Mouse (Mus musculus) retina, postnatal 1 day (tissue): Measurements from ENCODE around the gene Slc25a17.

Experiments
- DNase-seq: peaks from one replicate; pipeline ENCODE4 v3.0.0-alpha.2; 2012

Slc25a17 gene

GRCm38 (mm10) chr15:81360345-81361021 is at the start of gene Slc25a17:
Gene Slc25a17, minus strand, starts transcription at chr15:81360812.
- DNase-seq, result peak; percentile 98

DNA sequence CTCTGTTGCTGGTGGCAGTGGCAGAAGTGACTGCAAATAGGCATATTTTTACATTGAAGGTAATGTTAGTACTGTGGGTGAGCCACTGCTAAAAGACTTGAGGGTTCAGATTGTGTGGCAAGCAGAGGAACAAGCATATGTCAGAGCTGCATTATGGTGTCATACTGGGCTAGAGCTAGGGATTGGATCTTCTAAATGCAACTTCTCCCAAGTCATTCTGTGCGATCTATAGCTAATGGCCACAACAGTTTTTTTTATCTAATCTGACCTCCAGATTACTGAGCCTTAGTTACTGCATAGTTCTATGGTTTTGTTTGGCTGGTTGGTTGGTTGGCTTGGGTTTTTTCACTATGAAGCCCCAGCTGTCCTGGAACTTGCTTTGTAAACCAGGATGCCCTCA is 47.6 kb upstream of the Slc25a17 start, which contains the start of gene Dnajb7:
Gene Dnajb7 (minus strand): TSS at position 101 of the 400 bp plus-strand sequence.
- no peak for DNase-seq

DNA sequence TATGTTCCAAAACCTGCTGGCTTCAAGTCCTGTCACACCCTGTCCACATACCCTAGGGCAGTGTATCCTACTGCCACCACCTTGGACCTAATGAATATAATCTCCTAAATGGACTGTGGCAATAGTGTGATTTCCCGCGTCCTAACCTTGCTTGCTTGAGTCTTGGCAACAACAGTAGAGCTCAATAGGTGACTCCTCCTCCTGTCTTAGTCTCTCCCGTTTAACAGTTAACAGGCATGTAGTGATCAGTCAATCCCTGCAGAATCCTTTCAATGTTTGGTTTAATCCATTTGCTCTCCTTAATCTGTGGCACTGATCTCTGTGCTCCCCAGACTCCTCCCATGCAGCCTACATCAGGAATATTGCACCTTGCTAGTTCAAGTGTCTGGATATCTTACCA is 44.4 kb upstream of the Slc25a17 start:
- peak; percentile 32 for DNase-seq

GRCm38 (mm10) chr15:81399638-81400315 is 39.2 kb upstream of the Slc25a17 start, which contains the start of the genes St13 and Xpnpep3:
Gene St13, minus strand, starts transcription at chr15:81400077.
Gene Xpnpep3, plus strand, starts transcription at chr15:81400138.
- DNase-seq, result peak; percentile 98

- no peak for DNase-seq
Measured at GRCm38 (mm10) chr15:81399297-81399637, 38.7 kb upstream of the Slc25a17 start.

DNA sequence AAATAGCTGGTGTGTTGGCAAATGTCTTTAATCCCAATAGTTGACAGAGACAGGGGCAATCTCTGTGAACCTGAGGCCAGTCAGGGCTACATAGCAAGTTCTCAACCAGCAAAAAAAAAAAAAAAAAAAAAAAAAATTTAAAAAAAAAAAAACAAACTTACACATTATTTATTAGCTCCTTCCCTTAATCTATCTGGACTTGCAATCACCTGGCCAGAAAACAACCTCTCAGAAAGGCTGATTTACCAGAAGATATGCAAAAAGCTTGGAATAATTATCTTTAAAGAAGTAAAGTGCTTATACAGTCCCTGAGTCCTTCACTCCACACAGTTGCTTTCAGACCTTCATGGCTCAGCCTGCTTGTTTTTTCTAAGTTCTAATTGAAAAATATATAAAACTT is 37.6 kb upstream of the Slc25a17 start:
- no peak for DNase-seq

- DNase-seq, result no peak
Measured at GRCm38 (mm10) chr15:81394211-81394915, 33.8 kb upstream of the Slc25a17 start.

GRCm38 (mm10) chr15:81392997-81393396 is 32.4 kb upstream of the Slc25a17 start:
- DNase-seq, result no peak

GRCm38 (mm10) chr15:81386327-81386726 is 25.7 kb upstream of the Slc25a17 start:
- no peak for DNase-seq

GRCm38 (mm10) chr15:81378845-81379244 is 18.2 kb upstream of the Slc25a17 start:
- DNase-seq, result no peak

DNA sequence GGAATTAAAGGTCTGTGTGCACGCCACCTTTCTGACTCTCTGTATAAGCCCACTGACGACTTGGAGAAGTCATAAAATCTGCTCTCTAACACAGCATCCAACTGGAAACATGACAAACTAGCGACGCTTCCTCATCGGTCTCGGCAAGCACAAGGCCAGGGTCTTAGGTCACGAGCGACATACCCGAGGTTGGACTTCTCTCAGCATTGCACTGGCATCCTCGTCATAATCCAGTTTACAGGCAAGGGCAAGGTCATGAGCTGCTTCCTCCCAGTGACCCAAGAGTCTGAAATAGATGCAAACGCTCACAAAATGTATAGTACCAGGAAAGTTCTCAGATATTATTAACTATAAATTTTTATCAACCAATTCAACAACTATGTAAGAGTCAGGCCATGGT is 14.0 kb upstream of the Slc25a17 start:
- DNase-seq, result no peak

GRCm38 (mm10) chr15:81370356-81370755 is 9.7 kb upstream of the Slc25a17 start:
- peak; percentile 6 for DNase-seq

GRCm38 (mm10) chr15:81368601-81369000 is 8.0 kb upstream of the Slc25a17 start:
- DNase-seq, result no peak

DNA sequence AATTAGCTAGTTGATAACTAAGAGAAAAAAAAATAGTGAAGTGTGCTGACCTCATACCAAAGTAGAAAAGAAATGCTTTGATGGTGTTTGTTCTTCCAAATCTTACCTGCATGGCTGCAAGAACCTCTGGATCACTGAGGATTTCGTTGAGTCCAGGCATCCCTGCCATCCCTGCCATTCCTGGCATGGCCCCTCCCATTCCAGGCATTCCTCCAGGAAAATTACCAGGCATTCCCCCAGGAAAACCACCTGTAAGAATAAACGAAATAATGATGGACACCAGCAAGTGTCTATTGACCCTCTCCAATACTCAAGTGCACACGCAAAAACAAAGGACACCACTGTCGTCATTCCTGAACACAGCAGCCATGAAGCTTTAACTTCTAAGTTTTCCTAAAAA is 5.6 kb upstream of the Slc25a17 start:
- no peak for DNase-seq

DNA sequence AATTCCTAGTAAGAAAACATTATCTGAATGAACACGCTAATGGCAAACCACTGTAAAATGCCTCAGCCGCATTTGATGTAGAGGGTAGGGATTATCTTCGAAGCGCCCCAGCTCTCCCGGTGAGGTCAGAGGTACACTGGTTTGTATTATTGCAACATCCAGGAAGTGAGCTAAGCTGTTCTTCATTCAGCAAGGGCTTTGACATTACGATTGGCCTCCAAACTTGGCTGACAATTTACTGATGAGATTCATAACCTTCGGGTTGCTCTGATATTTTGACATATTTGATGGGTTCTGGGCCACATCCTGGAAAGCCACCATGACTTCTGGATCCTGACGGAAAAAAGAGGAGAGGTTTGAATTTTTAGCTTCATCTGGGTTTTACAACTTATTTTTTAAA is 4.6 kb upstream of the Slc25a17 start:
- no peak for DNase-seq

GRCm38 (mm10) chr15:81364271-81364670 is 3.7 kb upstream of the Slc25a17 start:
- DNase-seq, result no peak

GRCm38 (mm10) chr15:81362501-81362900 is 1.9 kb upstream of the Slc25a17 start:
- DNase-seq, result no peak

GRCm38 (mm10) chr15:81361417-81362015 is 904 bp upstream of the Slc25a17 start:
- DNase-seq, result no peak

DNA sequence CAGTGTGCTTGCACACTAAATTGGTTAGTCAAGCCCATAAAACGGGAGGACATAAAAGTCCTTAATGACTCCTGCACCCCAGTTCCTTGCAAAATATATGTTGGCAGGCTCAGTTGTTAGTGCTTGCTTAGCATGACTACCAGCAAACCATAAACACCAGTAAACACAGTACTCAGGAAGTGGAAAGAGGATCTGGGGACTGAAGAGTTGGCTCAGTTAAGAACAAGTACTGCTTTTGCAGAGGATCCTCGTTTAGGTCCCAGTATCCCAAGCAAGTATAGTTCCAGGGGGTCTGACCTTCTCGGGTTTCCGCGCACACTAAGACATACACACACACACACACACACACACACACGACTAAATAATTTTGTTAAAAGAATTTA is 401 bp upstream of the Slc25a17 start:
- no peak for DNase-seq

DNA sequence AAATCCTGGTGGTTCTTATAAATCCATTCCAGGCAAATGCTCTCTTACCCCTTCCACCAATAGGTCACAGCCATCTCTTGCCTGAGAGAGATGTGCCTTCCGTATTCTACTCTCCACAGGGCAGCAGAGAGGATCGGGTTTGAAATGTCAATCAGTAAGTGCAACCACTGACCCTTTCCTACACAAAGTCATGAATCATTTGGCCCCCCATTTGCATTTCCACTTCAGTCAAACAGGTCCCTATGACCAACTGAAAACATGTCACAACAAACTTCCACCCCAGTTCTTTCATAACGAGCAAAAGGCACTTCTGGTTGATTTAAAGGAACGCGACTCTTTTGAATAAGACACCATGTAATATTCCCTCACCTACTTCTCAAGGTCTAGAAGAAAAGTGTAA is 1.2 kb downstream of the Slc25a17 start:
- no peak for DNase-seq

- no peak for DNase-seq
Measured at GRCm38 (mm10) chr15:81358943-81359342, 1.7 kb downstream of the Slc25a17 start.

DNA sequence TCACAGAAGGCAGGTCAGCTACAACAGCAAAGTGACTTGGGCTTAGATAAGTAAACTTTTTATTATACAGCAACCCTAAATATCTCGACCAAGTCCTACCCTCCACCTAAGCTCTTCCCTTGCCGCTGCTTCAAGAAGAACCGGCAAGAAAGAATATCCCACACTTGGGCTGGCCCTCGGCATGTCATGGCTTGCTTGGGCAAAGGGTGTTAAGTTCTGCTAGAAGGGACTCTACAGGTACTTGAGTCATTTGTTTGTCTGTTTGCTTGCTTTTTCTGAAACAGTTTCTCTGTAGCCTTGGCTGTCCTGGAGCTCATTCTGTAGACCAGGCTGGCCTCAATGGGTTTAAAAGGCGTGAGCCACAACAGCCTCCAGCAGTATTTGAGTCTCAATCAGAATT is 3.7 kb downstream of the Slc25a17 start:
- no peak for DNase-seq

DNA sequence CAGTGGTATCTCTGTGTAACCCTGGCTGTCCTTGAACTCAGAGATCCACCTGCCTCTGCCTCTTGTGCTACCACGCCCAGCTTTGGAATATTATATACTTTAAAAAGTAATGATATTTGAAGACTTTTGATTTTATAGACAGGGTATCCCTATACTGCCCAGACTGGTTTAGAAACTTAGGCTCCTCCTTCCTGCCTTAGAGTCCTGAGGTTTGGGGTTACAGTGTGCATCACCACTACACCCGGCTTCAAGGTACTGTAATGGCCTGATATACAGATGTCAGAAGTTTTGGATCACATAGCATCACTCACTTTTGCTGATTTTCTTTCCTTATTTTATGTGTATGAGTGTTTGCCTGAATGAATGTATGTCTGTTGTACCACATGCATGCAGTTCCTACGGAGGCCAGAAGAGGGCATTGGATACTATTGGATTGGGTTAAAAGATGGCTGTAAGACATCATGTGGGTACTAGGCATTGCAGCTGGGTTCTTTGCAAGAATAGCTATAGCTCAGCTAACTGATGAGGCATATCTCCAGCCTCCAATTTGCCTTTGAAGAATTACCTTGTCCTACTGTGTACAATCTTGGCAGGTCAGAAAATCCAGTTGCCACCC is 5.4 kb downstream of the Slc25a17 start:
- DNase-seq, result peak; percentile 72
